Mouse (Mus musculus) spleen, adult 2 months (tissue): Measurements from ENCODE around the gene Ednrb. TPM values are rescaled to one million over a fixed set of nuclear protein-coding genes. Genes with fewer than 3 reads are reported as not detected.

ENCODE experiments used
- DNase-seq, 2 experiments: peaks; one replicate each; pipeline versions ENCODE4 v3.0.0 to v3.0.0-alpha.2; 2012 to 2021; ENCODE audit warnings: low spot score in 2 of 2, low read depth in 1 of 2
- H3K27ac ChIP-seq: fragments of 200-500 bp; 2 replicates; pipeline ENCODE4 v1.5.1; 2012; ENCODE audit warnings: low read length, inconsistent platforms; ENCODE audit not compliant: insufficient read depth
- H3K27me3 ChIP-seq: fragments of 200-500 bp; 2 replicates; pipeline ENCODE4 v1.6.1; 2012; ENCODE audit warnings: mild to moderate bottlenecking, moderate library complexity, low read length, inconsistent platforms; ENCODE audit not compliant: control insufficient read depth, insufficient read depth
- H3K36me3 ChIP-seq: fragments of 200-500 bp; 2 replicates; pipeline ENCODE4 v1.6.1; 2012; ENCODE audit warnings: mild to moderate bottlenecking, low read length, inconsistent platforms; ENCODE audit not compliant: control insufficient read depth, insufficient read depth
- H3K4me1 ChIP-seq: fragments of 200-500 bp; 2 replicates; pipeline ENCODE4 v1.6.1; 2011; ENCODE audit warnings: inconsistent platforms; ENCODE audit not compliant: control insufficient read depth, insufficient read depth, insufficient read length
- H3K4me3 ChIP-seq: fragments of 200-500 bp; 2 replicates; pipeline ENCODE4 v1.5.1; 2011; ENCODE audit warnings: mild to moderate bottlenecking, inconsistent platforms; ENCODE audit not compliant: insufficient read depth, insufficient read length; ENCODE audit errors: extremely low read depth
- CTCF ChIP-seq: fragments of 200-500 bp; IDR thresholded peaks from 2 replicates; pipeline ENCODE4 v1.5.1; 2011; ENCODE audit warnings: mild to moderate bottlenecking, inconsistent platforms; ENCODE audit not compliant: insufficient read depth, insufficient read length, insufficient replicate concordance; ENCODE audit errors: extremely low read depth
- POLR2A ChIP-seq: fragments of 200-500 bp; IDR thresholded peaks from 2 replicates; pipeline ENCODE4 v1.6.1; 2011; ENCODE audit warnings: low read depth, low read length, inconsistent platforms
- WGBS: fragments of 180-500 bp; shearing (Covaris S2); methylation state at CpG from one replicate; pipeline ENCODE4 v1.1.7; 2018; 5-methylcytosine and 5-hydroxymethylcytosine counted together
- polyA plus RNA-seq: library from polyadenylated mRNA; depleted of rRNA; stranded (reverse); fragments of >200 nt; gene quantifications from 2 replicates; pipeline ENCODE4 v1.2.3, GENCODE M21; 2012; rRNA removed

Ednrb gene
- polyA plus RNA-seq, 1 experiment: 1.2 TPM

DNA sequence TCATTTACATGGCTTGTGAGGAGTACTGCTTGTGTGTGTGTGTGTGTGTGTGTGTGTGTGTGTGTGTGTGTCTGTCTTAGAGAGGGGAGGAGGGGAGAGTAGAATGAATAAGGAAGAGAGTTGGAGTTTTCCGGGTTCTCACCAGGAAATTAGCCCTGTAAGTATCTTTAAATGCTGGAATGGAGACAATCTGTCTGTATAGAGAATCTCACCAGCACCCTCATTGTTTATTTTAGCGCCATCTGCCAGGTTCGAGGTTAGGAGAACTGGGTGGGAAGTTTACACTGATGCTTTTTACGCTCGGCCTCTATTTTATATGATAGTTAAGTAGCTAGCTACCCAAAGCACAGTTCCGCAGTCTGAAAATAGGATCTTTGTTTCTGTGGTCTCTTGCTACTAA, 64.9 kb downstream of the Ednrb start:
- TF ChIP-seq POLR2A (no peak), CTCF (no peak)
- no peak overlapping the region for H3K4me3 ChIP-seq
- DNase-seq: no peak
- WGBS: 88% methylated on average over 6 of the region's 6 CpGs
- no peaks in the 10 kb centered on the region for H3K4me1 ChIP-seq
- no peaks in the 10 kb centered on the region for H3K36me3 ChIP-seq
- no peak overlapping the region for H3K27ac ChIP-seq
- no peaks in the 10 kb centered on the region for H3K27me3 ChIP-seq

DNA sequence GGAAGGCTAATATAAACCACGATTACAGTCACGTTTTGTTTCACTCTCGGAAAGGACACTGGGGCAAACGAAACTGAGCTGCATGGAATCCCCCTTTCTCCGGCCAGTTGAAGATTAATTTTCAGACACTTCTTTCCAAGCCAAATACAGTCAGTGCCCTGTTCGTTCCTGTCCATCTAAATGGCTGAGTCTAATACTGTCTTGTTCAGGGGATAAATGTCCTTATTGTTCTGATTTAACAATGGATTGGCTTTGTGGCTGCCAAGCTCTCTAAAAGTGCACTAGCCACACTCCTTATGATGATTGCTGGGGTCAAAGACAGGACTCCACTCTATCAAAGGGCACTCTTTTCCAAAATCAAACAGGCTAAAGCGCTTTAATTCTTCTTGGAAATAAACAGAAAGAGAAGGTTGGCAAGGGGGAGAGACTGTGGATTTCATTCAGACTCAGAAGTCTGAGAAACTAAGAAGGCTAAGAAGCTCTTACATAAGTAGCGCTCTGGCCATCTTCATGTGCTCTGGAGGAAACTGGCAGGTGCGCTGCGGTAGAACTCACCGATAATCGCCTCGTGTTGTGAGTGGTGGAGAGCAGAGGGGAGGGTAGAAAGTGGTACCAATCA, 65.6 kb downstream of the Ednrb start:
- DNase-seq: no peak
- H3K4me1 ChIP-seq: no peaks in the 10 kb centered on the region
- 86% methylated on average over 13 of the region's 13 CpGs for WGBS
- TF ChIP-seq CTCF: no peak
- TF ChIP-seq POLR2A: no peak
- no peaks in the 10 kb centered on the region for H3K36me3 ChIP-seq
- no peak overlapping the region for H3K4me3 ChIP-seq
- no peak overlapping the region for H3K27ac ChIP-seq
- H3K27me3 ChIP-seq: no peaks in the 10 kb centered on the region

GRCm38 (mm10) chr14:103778009-103778431, 66.2 kb downstream of the Ednrb start:
- no peak overlapping the region for H3K27ac ChIP-seq
- H3K4me3 ChIP-seq: no peak overlapping the region
- TF ChIP-seq CTCF: no peak
- no peak for TF ChIP-seq POLR2A
- no peaks in the 10 kb centered on the region for H3K4me1 ChIP-seq
- H3K27me3 ChIP-seq: no peaks in the 10 kb centered on the region
- no peaks in the 10 kb centered on the region for H3K36me3 ChIP-seq
- no peak for DNase-seq
- 84% methylated on average over 12 of the region's 12 CpGs for WGBS

- no peak for DNase-seq
- 69% methylated on average over 4 of the region's 4 CpGs for WGBS
- no peak overlapping the region for H3K4me3 ChIP-seq
- H3K27me3 ChIP-seq: no peaks in the 10 kb centered on the region
- no peak for TF ChIP-seq CTCF
- no peak for TF ChIP-seq POLR2A
- H3K4me1 ChIP-seq: no peaks in the 10 kb centered on the region
- no peak overlapping the region for H3K27ac ChIP-seq
- H3K36me3 ChIP-seq: no peaks in the 10 kb centered on the region
Measured at GRCm38 (mm10) chr14:103777386-103777785, 66.8 kb downstream of the Ednrb start.

DNA sequence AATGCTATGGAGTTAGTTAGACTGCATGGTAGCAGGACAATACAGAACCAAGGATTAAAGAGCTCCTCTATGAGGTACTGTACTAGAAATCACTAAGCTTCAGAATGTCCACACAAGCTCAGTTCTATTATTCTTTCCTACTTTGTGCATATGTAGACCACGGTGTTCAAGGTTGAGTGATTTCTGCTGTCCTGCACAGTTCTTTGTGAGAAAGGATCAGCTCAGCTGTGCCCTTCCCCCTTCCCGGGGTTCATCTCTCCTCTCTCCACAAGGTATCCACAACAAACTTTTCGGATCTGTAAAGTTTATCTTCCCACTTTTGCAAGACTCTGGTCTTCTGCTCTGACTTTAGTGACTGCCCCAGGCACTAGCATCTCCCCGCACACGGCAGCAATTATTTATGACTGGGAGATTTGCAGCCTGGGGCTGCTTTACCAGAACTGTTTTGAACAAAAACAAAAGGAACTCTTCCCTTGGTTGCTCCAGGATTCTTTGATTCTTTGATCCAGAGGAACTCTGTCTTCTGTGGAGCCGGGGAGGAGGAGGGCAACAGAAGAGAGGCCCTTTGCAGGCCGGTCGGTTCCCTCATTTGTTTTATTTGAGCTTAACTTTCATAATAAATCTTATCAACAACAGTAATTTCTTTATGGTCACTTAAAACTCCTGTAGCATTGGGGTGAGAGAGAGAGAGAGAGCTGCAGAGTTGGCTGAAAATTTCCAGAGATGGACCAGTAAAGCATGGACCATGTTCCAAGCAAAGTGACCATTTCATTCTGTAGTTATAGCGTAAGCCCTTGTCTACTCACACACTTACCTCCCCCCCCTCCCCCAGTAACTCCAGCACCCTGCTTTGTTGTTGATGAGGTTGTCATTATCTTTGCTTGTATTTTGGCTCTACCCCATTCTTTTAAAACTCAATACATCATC, 74.6 kb downstream of the Ednrb start:
- no peak overlapping the region for H3K27ac ChIP-seq
- no peaks in the 10 kb centered on the region for H3K4me1 ChIP-seq
- no peaks in the 10 kb centered on the region for H3K27me3 ChIP-seq
- no peak for TF ChIP-seq CTCF
- TF ChIP-seq POLR2A: no peak
- H3K4me3 ChIP-seq: no peak overlapping the region
- DNase-seq: no peak
- 84% methylated on average over 9 of the region's 9 CpGs for WGBS
- H3K36me3 ChIP-seq: no peaks in the 10 kb centered on the region

- 80% methylated on average over 6 of the region's 6 CpGs for WGBS
- H3K4me1 ChIP-seq: no peaks in the 10 kb centered on the region
- TF ChIP-seq CTCF (no peak), POLR2A (no peak)
Measured at GRCm38 (mm10) chr14:103767488-103767887, 76.7 kb downstream of the Ednrb start.

More at GRCm38 (mm10) chr14:103767488-103767887, 76.7 kb downstream of the Ednrb start:
- Histone ChIP-seq H3K36me3 (no peaks in the 10 kb centered on the region), H3K27ac (no peak overlapping the region), H3K4me3 (no peak overlapping the region), H3K27me3 (no peaks in the 10 kb centered on the region)
- no peak for DNase-seq

Other genes with a start within 250 kb of the Ednrb start
- 15.0 and 23.2 TPM in 2 replicates for gene Slain1, start 194.2 kb downstream of the Ednrb start, polyA plus RNA-seq